Mouse (Mus musculus) stomach, embryonic 14.5 days (tissue): ENCODE data around the gene Gm6588. TPM values are rescaled to one million over a fixed set of nuclear protein-coding genes. Genes with fewer than 3 reads are reported as not detected.

ENCODE experiments used
- ATAC-seq: fragments of 200-750 bp; cut with Nextera tagmentation; 2 replicates; pipeline ENCODE4 v1.8.0; 2017; ENCODE audit warnings: low read depth, moderate TSS enrichment; ENCODE audit not compliant: insufficient number of reproducible peaks, insufficient read depth, low FRiP score
- H3K27ac ChIP-seq: fragments of 300-500 bp; sonication (generic); 2 replicates; pipeline ENCODE4 v1.5.1; 2014; ENCODE audit warnings: mild to moderate bottlenecking, low read length, moderate library complexity, mixed read lengths
- H3K27me3 ChIP-seq: fragments of 300-500 bp; sonication (generic); 2 replicates; pipeline ENCODE4 v1.6.1; 2014; ENCODE audit warnings: low read length, control low read depth, mixed read lengths; ENCODE audit not compliant: control insufficient read depth, insufficient read depth
- H3K36me3 ChIP-seq: fragments of 300-500 bp; sonication (generic); 2 replicates; pipeline ENCODE4 v1.6.1; 2014; ENCODE audit warnings: mild to moderate bottlenecking, control low read depth, low read length, moderate library complexity, mixed read lengths; ENCODE audit not compliant: control insufficient read depth, insufficient read depth
- H3K4me1 ChIP-seq: fragments of 300-500 bp; sonication (generic); 2 replicates; pipeline ENCODE4 v1.6.1; 2014; ENCODE audit warnings: low read length, control low read depth, mixed read lengths; ENCODE audit not compliant: control insufficient read depth, insufficient read depth
- H3K4me2 ChIP-seq: fragments of 300-500 bp; sonication (generic); replicated peaks from 2 replicates; pipeline ENCODE4 v1.6.1; 2014; ENCODE audit warnings: low read depth, low read length, control low read depth
- H3K4me3 ChIP-seq: fragments of 300-500 bp; sonication (generic); 2 replicates; pipeline ENCODE4 v1.5.1; 2014; ENCODE audit warnings: low read depth, low read length, control low read depth
- H3K9ac ChIP-seq: fragments of 300-500 bp; sonication (generic); replicated peaks from 2 replicates; pipeline ENCODE4 v1.6.1; 2014; ENCODE audit warnings: low read depth, mild to moderate bottlenecking, control low read depth, low read length, moderate library complexity, mixed read lengths
- H3K9me3 ChIP-seq: fragments of 300-500 bp; sonication (generic); 2 replicates; pipeline ENCODE4 v1.6.1; 2016; ENCODE audit warnings: low read depth, low read length, control low read depth; ENCODE audit not compliant: control insufficient read depth
- WGBS: fragments of 180-500 bp; shearing (Covaris S2); extraction: QIAGEN DNeasy Blood & Tissue Kit; methylation state at CpG from one replicate; pipeline ENCODE4 v1.1.7; 2014; 5-methylcytosine and 5-hydroxymethylcytosine counted together
- polyA plus RNA-seq: library from polyadenylated mRNA; unstranded; fragments of >200 nt; fragmentation: Nextera tagmentation; extraction: Ambion mirVana; gene quantifications from 2 replicates; pipeline ENCODE4 v1.2.1, GENCODE M21; 2014

Gene Gm6588
- polyA plus RNA-seq, 1 experiment from 2014 or later = not detected

GRCm38 (mm10) chr5:112418023-112418422, 31.2 kb upstream of the Gm6588 start:
- WGBS = 65% methylated on average over 4 of the region's 4 CpGs
- H3K4me2 ChIP-seq = no peak overlapping the region
- no peak for ATAC-seq

GRCm38 (mm10) chr5:112419535-112419934, 29.7 kb upstream of the Gm6588 start:
- 26% methylated on average over 12 of the region's 12 CpGs for WGBS
- Histone ChIP-seq H3K4me3 (no peak overlapping the region), H3K27ac (no peak overlapping the region), H3K4me2 (0 out of 2 replicates have a peak overlapping the region, but pooled peaks have one; percentile 12), H3K27me3 (no peaks in the 10 kb centered on the region), H3K36me3 (no peaks in the 10 kb centered on the region), H3K9me3 (no peaks in the 10 kb centered on the region), H3K9ac (no peak overlapping the region), H3K4me1 (no peaks in the 10 kb centered on the region)
- ATAC-seq = no peak

More at GRCm38 (mm10) chr5:112418023-112418422, 31.2 kb upstream of the Gm6588 start:
- no peaks in the 10 kb centered on the region for H3K27me3 ChIP-seq
- no peaks in the 10 kb centered on the region for H3K36me3 ChIP-seq
- no peaks in the 10 kb centered on the region for H3K9me3 ChIP-seq
- H3K4me1 ChIP-seq = no peaks in the 10 kb centered on the region
- H3K27ac ChIP-seq = no peak overlapping the region
- no peak overlapping the region for H3K9ac ChIP-seq
- H3K4me3 ChIP-seq = no peak overlapping the region

- no peak overlapping the region for H3K27ac ChIP-seq
- H3K36me3 ChIP-seq = no peaks in the 10 kb centered on the region
- no peaks in the 10 kb centered on the region for H3K27me3 ChIP-seq
- H3K4me1 ChIP-seq = no peaks in the 10 kb centered on the region
- no peaks in the 10 kb centered on the region for H3K9me3 ChIP-seq
- no peak overlapping the region for H3K4me3 ChIP-seq
- no peak overlapping the region for H3K4me2 ChIP-seq
- no peak overlapping the region for H3K9ac ChIP-seq
- 85% methylated on average over 7 of the region's 7 CpGs for WGBS
- no peak for ATAC-seq
Measured at GRCm38 (mm10) chr5:112426635-112427034, 22.6 kb upstream of the Gm6588 start.

GRCm38 (mm10) chr5:112427283-112427682, 21.9 kb upstream of the Gm6588 start:
- Histone ChIP-seq H3K36me3 (no peaks in the 10 kb centered on the region), H3K27ac (no peak overlapping the region), H3K9me3 (no peaks in the 10 kb centered on the region), H3K4me2 (no peak overlapping the region), H3K9ac (no peak overlapping the region), H3K4me1 (no peaks in the 10 kb centered on the region), H3K27me3 (no peaks in the 10 kb centered on the region), H3K4me3 (no peak overlapping the region)
- ATAC-seq = no peak
- 48% methylated on average over 2 of the region's 2 CpGs for WGBS

GRCm38 (mm10) chr5:112428944-112429343, 20.3 kb upstream of the Gm6588 start:
- H3K27ac ChIP-seq = no peak overlapping the region
- WGBS = 19% methylated on average over 19 of the region's 19 CpGs
- no peak overlapping the region for H3K9ac ChIP-seq
- H3K36me3 ChIP-seq = no peaks in the 10 kb centered on the region
- H3K9me3 ChIP-seq = no peaks in the 10 kb centered on the region
- no peak for ATAC-seq
- H3K27me3 ChIP-seq = no peaks in the 10 kb centered on the region
- no peaks in the 10 kb centered on the region for H3K4me1 ChIP-seq
- H3K4me2 ChIP-seq = 0 out of 2 replicates have a peak overlapping the region, but pooled peaks have one; percentile 25
- H3K4me3 ChIP-seq = no peak overlapping the region

GRCm38 (mm10) chr5:112431120-112431775, 18.0 kb upstream of the Gm6588 start:
- 22% methylated on average over 14 of the region's 14 CpGs for WGBS
- H3K36me3 ChIP-seq = no peaks in the 10 kb centered on the region

GRCm38 (mm10) chr5:112432033-112432432, 17.2 kb upstream of the Gm6588 start:
- Histone ChIP-seq H3K36me3 (no peaks in the 10 kb centered on the region), H3K27me3 (no peaks in the 10 kb centered on the region), H3K4me2 (no peak overlapping the region), H3K4me1 (no peaks in the 10 kb centered on the region), H3K4me3 (no peak overlapping the region), H3K9me3 (no peaks in the 10 kb centered on the region), H3K27ac (no peak overlapping the region), H3K9ac (no peak overlapping the region)
- WGBS = 81% methylated on average over 5 of the region's 5 CpGs
- no peak for ATAC-seq

More at GRCm38 (mm10) chr5:112431120-112431775, 18.0 kb upstream of the Gm6588 start:
- Histone ChIP-seq H3K4me1 (no peaks in the 10 kb centered on the region), H3K4me2 (no peak overlapping the region), H3K4me3 (no peak overlapping the region), H3K9ac (no peak overlapping the region), H3K27me3 (no peaks in the 10 kb centered on the region), H3K9me3 (no peaks in the 10 kb centered on the region), H3K27ac (no peak overlapping the region)
- no peak for ATAC-seq

GRCm38 (mm10) chr5:112433004-112433403, 16.2 kb upstream of the Gm6588 start:
- Histone ChIP-seq H3K27ac (no peak overlapping the region), H3K9me3 (no peaks in the 10 kb centered on the region), H3K4me1 (no peaks in the 10 kb centered on the region), H3K27me3 (no peaks in the 10 kb centered on the region), H3K4me3 (no peak overlapping the region), H3K9ac (no peak overlapping the region), H3K4me2 (no peak overlapping the region), H3K36me3 (no peaks in the 10 kb centered on the region)
- ATAC-seq = no peak
- 4% methylated on average over 8 of the region's 8 CpGs for WGBS

- Histone ChIP-seq H3K4me1 (0 out of 2 replicates have a peak, but pooled peaks cover 3% of the 10 kb centered on the region), H3K9me3 (no peaks in the 10 kb centered on the region), H3K9ac (no peak overlapping the region), H3K27ac (no peak overlapping the region), H3K36me3 (no peaks in the 10 kb centered on the region), H3K27me3 (no peaks in the 10 kb centered on the region), H3K4me2 (no peak overlapping the region), H3K4me3 (no peak overlapping the region)
- no peak for ATAC-seq
- 55% methylated on average over 10 of the region's 10 CpGs for WGBS
Measured at GRCm38 (mm10) chr5:112438535-112438934, 10.7 kb upstream of the Gm6588 start.
